Mouse (Mus musculus): ENCODE data around the gene Taar4. TPM values are rescaled to one million over a fixed set of nuclear protein-coding genes. Genes with fewer than 3 reads are reported as not detected.

The Taar4 gene
- not detected in 2 replicates for polyA plus RNA-seq (2014; fragmentation: Nextera tagmentation; extraction: Ambion mirVana)

DNA sequence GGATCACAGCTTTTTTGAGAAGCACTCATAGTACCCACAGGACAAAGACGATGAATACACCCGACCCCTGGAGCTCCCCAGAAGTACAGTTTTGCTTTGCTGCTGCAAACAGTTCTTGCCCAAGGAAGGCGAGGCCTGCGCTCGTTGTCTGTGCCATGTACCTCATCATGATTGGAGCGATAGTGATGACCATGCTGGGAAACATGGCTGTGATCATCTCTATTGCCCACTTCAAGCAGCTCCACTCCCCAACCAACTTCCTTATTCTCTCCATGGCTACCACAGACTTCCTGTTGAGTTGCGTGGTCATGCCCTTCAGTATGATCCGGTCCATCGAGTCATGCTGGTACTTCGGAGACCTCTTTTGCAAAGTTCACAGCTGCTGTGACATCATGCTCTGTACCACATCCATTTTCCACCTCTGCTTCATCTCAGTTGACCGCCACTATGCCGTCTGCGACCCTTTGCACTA is at the start of gene Taar4:
Gene Taar4, plus strand, starts transcription at position 51 of the 472 bp plus-strand sequence.
- no peak for ATAC-seq (ENCODE audit: insufficient number of reproducible peaks, insufficient read depth, low FRiP score, low read depth)
- Histone ChIP-seq H3K9me3 (ENCODE audit: control insufficient read depth, low read length) (no peaks in the 10 kb centered on the region), H3K4me3 (ENCODE audit: control insufficient read depth in 1 of 2, insufficient read depth in 1 of 2, low read depth in 1 of 2, low read length in 2 of 2) (no peak within 1 kb of the TSS), H3K9ac (ENCODE audit: low read length) (no peak within 1 kb of the TSS), H3K4me2 (ENCODE audit: low read length) (no peak within 1 kb of the TSS), H3K27me3 (ENCODE audit: control insufficient read depth, insufficient read depth, low read length) (no peaks in the 10 kb centered on the region), H3K27ac (replicated peaks in 1 of 2; ENCODE audit: control insufficient read depth in 1 of 2, insufficient read depth in 1 of 2, low read depth in 2 of 2, low read length in 2 of 2) (no peak within 1 kb of the TSS), H3K4me1 (ENCODE audit: control insufficient read depth in 2 of 2, insufficient read depth in 2 of 2, low read length in 2 of 2) (peaks cover 0 to 2% of the 10 kb centered on the region in 2 experiments; a peak in 2 of 4 replicates), H3K36me3 (ENCODE audit: control insufficient read depth, insufficient read depth, low read length) (no peaks in the 10 kb centered on the region)
- WGBS: 92% methylated on average over 13 of the region's 13 CpGs

DNA sequence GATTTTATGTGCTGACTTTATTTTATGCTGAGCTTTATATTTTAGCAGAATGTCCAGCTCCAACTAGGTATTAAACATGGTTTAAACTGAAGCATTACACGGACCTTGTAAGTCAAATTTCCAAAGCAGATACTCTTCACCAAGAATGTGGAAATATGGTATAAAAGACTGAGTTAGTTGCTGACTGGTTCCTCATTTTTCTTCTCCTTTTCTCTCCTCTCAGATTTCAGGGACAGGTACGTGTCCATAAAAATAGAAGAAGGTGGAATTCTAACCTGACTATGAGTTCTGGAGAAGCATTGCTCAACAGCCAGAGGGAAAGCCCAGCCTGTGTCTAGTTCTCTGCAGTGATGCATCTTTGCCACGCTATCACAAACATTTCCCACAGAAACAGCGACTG is 40.2 kb upstream of the Taar4 start, which contains the start of gene Taar1:
Gene Taar1, plus strand, starts transcription at position 301 of the 400 bp plus-strand sequence.
- Histone ChIP-seq H3K9ac (ENCODE audit: low read length) (no peak within 1 kb of the TSS), H3K4me2 (ENCODE audit: low read length) (no peak within 1 kb of the TSS), H3K4me3 (ENCODE audit: control insufficient read depth in 1 of 2, insufficient read depth in 1 of 2, low read depth in 1 of 2, low read length in 2 of 2) (no peak within 1 kb of the TSS), H3K9me3 (ENCODE audit: control insufficient read depth, low read length) (no peaks in the 10 kb centered on the region), H3K4me1 (ENCODE audit: control insufficient read depth in 2 of 2, insufficient read depth in 2 of 2, low read length in 2 of 2) (no peaks in the 10 kb centered on the region), H3K36me3 (ENCODE audit: control insufficient read depth, insufficient read depth, low read length) (no peaks in the 10 kb centered on the region), H3K27me3 (ENCODE audit: control insufficient read depth, insufficient read depth, low read length) (no peaks in the 10 kb centered on the region), H3K27ac (replicated peaks in 1 of 2; ENCODE audit: control insufficient read depth in 1 of 2, insufficient read depth in 1 of 2, low read depth in 2 of 2, low read length in 2 of 2) (no peak within 1 kb of the TSS)
- WGBS: 82% methylated on average over 4 of the region's 4 CpGs
- ATAC-seq (ENCODE audit: insufficient number of reproducible peaks, insufficient read depth, low FRiP score, low read depth): no peak

DNA sequence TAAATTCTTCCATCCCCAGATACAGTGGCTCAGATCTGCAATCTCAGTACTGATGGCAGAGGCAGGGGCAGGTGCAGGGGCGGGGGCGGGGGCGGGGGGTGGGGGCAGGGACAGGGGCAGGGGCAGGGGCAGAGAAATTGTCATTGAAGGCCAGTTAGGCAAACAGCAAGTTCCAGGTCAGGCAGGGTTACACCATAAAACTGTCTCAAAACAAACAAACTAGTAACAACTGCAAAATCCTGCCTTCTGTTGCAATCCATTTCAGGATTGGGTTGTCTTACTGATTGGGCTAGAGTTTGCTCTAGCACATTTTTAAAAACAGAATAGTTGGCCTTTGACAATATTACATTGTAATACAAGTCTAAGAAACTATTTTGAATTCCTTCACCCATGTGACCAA is 37.8 kb upstream of the Taar4 start:
- no peaks in the 10 kb centered on the region for H3K36me3 ChIP-seq (ENCODE audit: control insufficient read depth, insufficient read depth, low read length)
- no peaks in the 10 kb centered on the region for H3K27me3 ChIP-seq (ENCODE audit: control insufficient read depth, insufficient read depth, low read length)
- no peak overlapping the region for H3K27ac ChIP-seq (replicated peaks in 1 of 2; ENCODE audit: control insufficient read depth in 1 of 2, insufficient read depth in 1 of 2, low read depth in 2 of 2, low read length in 2 of 2)
- no peak for ATAC-seq (ENCODE audit: insufficient number of reproducible peaks, insufficient read depth, low FRiP score, low read depth)
- no peak overlapping the region for H3K4me2 ChIP-seq (ENCODE audit: low read length)
- no peak overlapping the region for H3K4me3 ChIP-seq (ENCODE audit: control insufficient read depth in 1 of 2, insufficient read depth in 1 of 2, low read depth in 1 of 2, low read length in 2 of 2)
- no peaks in the 10 kb centered on the region for H3K9me3 ChIP-seq (ENCODE audit: control insufficient read depth, low read length)
- WGBS: 74% methylated on average over 3 of the region's 3 CpGs
- no peak overlapping the region for H3K9ac ChIP-seq (ENCODE audit: low read length)
- no peaks in the 10 kb centered on the region for H3K4me1 ChIP-seq (ENCODE audit: control insufficient read depth in 2 of 2, insufficient read depth in 2 of 2, low read length in 2 of 2)

- no peaks in the 10 kb centered on the region for H3K27me3 ChIP-seq (ENCODE audit: control insufficient read depth, insufficient read depth, low read length)
- H3K27ac ChIP-seq (replicated peaks in 1 of 2; ENCODE audit: control insufficient read depth in 1 of 2, insufficient read depth in 1 of 2, low read depth in 2 of 2, low read length in 2 of 2): no peak overlapping the region
- no peak for ATAC-seq (ENCODE audit: insufficient number of reproducible peaks, insufficient read depth, low FRiP score, low read depth)
- H3K4me1 ChIP-seq (ENCODE audit: control insufficient read depth in 2 of 2, insufficient read depth in 2 of 2, low read length in 2 of 2): no peaks in the 10 kb centered on the region
- no peaks in the 10 kb centered on the region for H3K9me3 ChIP-seq (ENCODE audit: control insufficient read depth, low read length)
- 83% methylated on average over 2 of the region's 2 CpGs for WGBS
- H3K36me3 ChIP-seq (ENCODE audit: control insufficient read depth, insufficient read depth, low read length): no peaks in the 10 kb centered on the region
- H3K9ac ChIP-seq (ENCODE audit: low read length): no peak overlapping the region
- H3K4me2 ChIP-seq (ENCODE audit: low read length): no peak overlapping the region
- H3K4me3 ChIP-seq (ENCODE audit: control insufficient read depth in 1 of 2, insufficient read depth in 1 of 2, low read depth in 1 of 2, low read length in 2 of 2): no peak overlapping the region
Measured at GRCm38 (mm10) chr10:23923941-23924340, 36.4 kb upstream of the Taar4 start.

DNA sequence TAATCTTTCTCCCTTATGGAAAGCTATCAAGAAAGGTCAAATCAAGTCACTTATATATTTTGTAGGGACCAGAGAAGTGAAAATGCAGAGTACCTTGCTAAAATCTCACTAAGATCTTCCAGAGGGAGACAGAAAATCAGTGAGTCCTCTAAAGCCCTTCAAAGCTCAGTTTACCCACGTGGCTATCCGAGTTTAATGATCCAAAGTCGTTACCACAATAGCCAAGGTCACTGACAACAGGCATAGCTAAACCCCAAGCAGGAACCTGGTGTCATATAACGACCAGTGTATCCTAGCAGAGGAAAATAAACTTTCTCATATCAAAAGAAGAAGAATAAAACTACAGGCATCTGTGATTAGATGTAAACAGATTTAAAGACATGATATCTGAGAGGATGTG is 22.7 kb upstream of the Taar4 start:
- Histone ChIP-seq H3K27ac (replicated peaks in 1 of 2; ENCODE audit: control insufficient read depth in 1 of 2, insufficient read depth in 1 of 2, low read depth in 2 of 2, low read length in 2 of 2) (no peak overlapping the region), H3K4me3 (ENCODE audit: control insufficient read depth in 1 of 2, insufficient read depth in 1 of 2, low read depth in 1 of 2, low read length in 2 of 2) (no peak overlapping the region), H3K4me1 (ENCODE audit: control insufficient read depth in 2 of 2, insufficient read depth in 2 of 2, low read length in 2 of 2) (no peaks in the 10 kb centered on the region), H3K9me3 (ENCODE audit: control insufficient read depth, low read length) (no peaks in the 10 kb centered on the region), H3K36me3 (ENCODE audit: control insufficient read depth, insufficient read depth, low read length) (no peaks in the 10 kb centered on the region), H3K27me3 (ENCODE audit: control insufficient read depth, insufficient read depth, low read length) (no peaks in the 10 kb centered on the region), H3K4me2 (ENCODE audit: low read length) (no peak overlapping the region), H3K9ac (ENCODE audit: low read length) (no peak overlapping the region)
- WGBS: 41% methylated on average over 4 of the region's 4 CpGs
- ATAC-seq (ENCODE audit: insufficient number of reproducible peaks, insufficient read depth, low FRiP score, low read depth): no peak

DNA sequence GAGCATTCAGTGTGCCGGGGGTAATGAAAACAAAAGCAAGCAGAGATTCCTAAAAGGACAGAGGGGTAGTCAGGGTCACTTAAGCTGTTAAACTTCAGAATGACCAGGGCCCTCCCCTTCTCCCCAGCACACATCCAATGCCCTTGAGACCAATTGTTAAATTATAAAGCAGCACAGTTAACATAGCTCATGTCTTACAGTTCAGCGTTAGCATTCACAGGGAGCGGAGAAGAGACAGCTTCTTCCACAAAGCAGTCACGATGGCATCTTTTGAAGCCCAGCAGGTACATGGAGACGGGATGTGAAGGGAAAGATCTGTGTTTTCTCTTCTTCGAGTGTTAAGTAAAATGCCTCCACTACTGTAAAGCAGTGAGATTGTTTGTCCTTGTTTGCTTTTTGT is 22.0 kb upstream of the Taar4 start, which contains the start of gene Taar2:
Gene Taar2, plus strand, starts transcription at position 261 of the 400 bp plus-strand sequence.
- H3K27ac ChIP-seq (replicated peaks in 1 of 2; ENCODE audit: control insufficient read depth in 1 of 2, insufficient read depth in 1 of 2, low read depth in 2 of 2, low read length in 2 of 2): no peak within 1 kb of the TSS
- H3K27me3 ChIP-seq (ENCODE audit: control insufficient read depth, insufficient read depth, low read length): no peaks in the 10 kb centered on the region
- no peak for ATAC-seq (ENCODE audit: insufficient number of reproducible peaks, insufficient read depth, low FRiP score, low read depth)
- WGBS: 60% methylated on average over 6 of the region's 6 CpGs
- H3K4me3 ChIP-seq (ENCODE audit: control insufficient read depth in 1 of 2, insufficient read depth in 1 of 2, low read depth in 1 of 2, low read length in 2 of 2): no peak within 1 kb of the TSS
- H3K4me2 ChIP-seq (ENCODE audit: low read length): no peak within 1 kb of the TSS
- H3K9me3 ChIP-seq (ENCODE audit: control insufficient read depth, low read length): no peaks in the 10 kb centered on the region
- no peaks in the 10 kb centered on the region for H3K4me1 ChIP-seq (ENCODE audit: control insufficient read depth in 2 of 2, insufficient read depth in 2 of 2, low read length in 2 of 2)
- no peaks in the 10 kb centered on the region for H3K36me3 ChIP-seq (ENCODE audit: control insufficient read depth, insufficient read depth, low read length)
- H3K9ac ChIP-seq (ENCODE audit: low read length): no peak within 1 kb of the TSS

DNA sequence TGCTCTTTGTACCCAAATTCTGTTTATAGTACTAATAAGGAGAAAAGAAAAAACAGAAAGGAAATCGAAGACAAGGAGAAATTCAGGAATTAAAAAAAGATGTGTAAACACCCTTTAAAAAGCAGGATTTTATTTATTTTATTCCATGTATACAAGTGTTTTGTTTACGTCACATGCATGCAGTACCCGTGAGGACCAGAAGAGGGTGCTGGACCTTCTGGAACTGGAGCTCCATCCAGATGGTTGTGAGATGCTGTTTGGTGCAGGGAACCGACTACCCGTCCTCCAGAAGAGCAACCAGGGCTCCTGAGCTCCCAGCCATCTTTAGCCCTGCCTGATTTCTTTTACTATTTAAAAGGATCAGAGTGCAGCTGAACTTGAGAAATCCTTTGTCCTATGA is 17.8 kb upstream of the Taar4 start:
- Histone ChIP-seq H3K36me3 (ENCODE audit: control insufficient read depth, insufficient read depth, low read length) (no peaks in the 10 kb centered on the region), H3K4me2 (ENCODE audit: low read length) (no peak overlapping the region), H3K4me3 (ENCODE audit: control insufficient read depth in 1 of 2, insufficient read depth in 1 of 2, low read depth in 1 of 2, low read length in 2 of 2) (no peak overlapping the region), H3K27me3 (ENCODE audit: control insufficient read depth, insufficient read depth, low read length) (no peaks in the 10 kb centered on the region), H3K9ac (ENCODE audit: low read length) (no peak overlapping the region), H3K27ac (replicated peaks in 1 of 2; ENCODE audit: control insufficient read depth in 1 of 2, insufficient read depth in 1 of 2, low read depth in 2 of 2, low read length in 2 of 2) (no peak overlapping the region), H3K9me3 (ENCODE audit: control insufficient read depth, low read length) (no peaks in the 10 kb centered on the region), H3K4me1 (ENCODE audit: control insufficient read depth in 2 of 2, insufficient read depth in 2 of 2, low read length in 2 of 2) (no peaks in the 10 kb centered on the region)
- 68% methylated on average over 5 of the region's 5 CpGs for WGBS
- ATAC-seq (ENCODE audit: insufficient number of reproducible peaks, insufficient read depth, low FRiP score, low read depth): no peak

GRCm38 (mm10) chr10:23948026-23948425 is 12.3 kb upstream of the Taar4 start:
- Histone ChIP-seq H3K27ac (replicated peaks in 1 of 2; ENCODE audit: control insufficient read depth in 1 of 2, insufficient read depth in 1 of 2, low read depth in 2 of 2, low read length in 2 of 2) (no peak overlapping the region), H3K9ac (ENCODE audit: low read length) (no peak overlapping the region), H3K4me2 (ENCODE audit: low read length) (peak overlapping the region; percentile 17; the same call in 1 of the 2 replicates), H3K27me3 (ENCODE audit: control insufficient read depth, insufficient read depth, low read length) (no peaks in the 10 kb centered on the region), H3K9me3 (ENCODE audit: control insufficient read depth, low read length) (no peaks in the 10 kb centered on the region), H3K4me1 (ENCODE audit: control insufficient read depth in 2 of 2, insufficient read depth in 2 of 2, low read length in 2 of 2) (peaks cover 2 to 5% of the 10 kb centered on the region in 2 experiments; a peak in 2 of 4 replicates), H3K4me3 (ENCODE audit: control insufficient read depth in 1 of 2, insufficient read depth in 1 of 2, low read depth in 1 of 2, low read length in 2 of 2) (no peak overlapping the region), H3K36me3 (ENCODE audit: control insufficient read depth, insufficient read depth, low read length) (no peaks in the 10 kb centered on the region)
- 0 out of 2 replicates have a peak, but pooled peaks have one; percentile 54 for ATAC-seq (ENCODE audit: insufficient number of reproducible peaks, insufficient read depth, low FRiP score, low read depth)
- 43% methylated on average over 7 of the region's 7 CpGs for WGBS
